Mouse (Mus musculus): ENCODE measurements around the gene Nudcd3. TPM values are rescaled to one million over a fixed set of nuclear protein-coding genes. Genes with fewer than 3 reads are reported as not detected.

Gene Nudcd3
- polyA plus RNA-seq, 1 experiment from 2014 or later = 17.2 TPM

GRCm38 (mm10) chr11:6163062-6163461 lies 37.2 kb downstream of the Nudcd3 start:
- H3K4me1 ChIP-seq (replicated peaks; ENCODE audit: control insufficient read depth, insufficient read depth, low read length) = no peaks in the 10 kb centered on the region
- no peak overlapping the region for H3K4me2 ChIP-seq (replicated peaks; ENCODE audit: low read depth)
- TF ChIP-seq CTCF (IDR thresholded peaks at IDR 0.05; ENCODE audit: low read depth) = no peak
- H3K27ac ChIP-seq (ENCODE audit: low read depth, low read length) = no peak overlapping the region
- ATAC-seq = no peak
- no peaks in the 10 kb centered on the region for H3K9me3 ChIP-seq (ENCODE audit: control insufficient read depth)
- H3K9ac ChIP-seq (ENCODE audit: low read depth, low read length) = no peak overlapping the region
- H3K36me3 ChIP-seq (ENCODE audit: control insufficient read depth, insufficient read depth) = no peaks in the 10 kb centered on the region
- no peak overlapping the region for H3K4me3 ChIP-seq (ENCODE audit: low read depth, low read length)
- 96% methylated on average over 3 of the region's 3 CpGs for WGBS
- H3K27me3 ChIP-seq (replicated peaks; ENCODE audit: control insufficient read depth, insufficient read depth, low read length) = no peaks in the 10 kb centered on the region

- H3K9ac ChIP-seq (ENCODE audit: low read depth, low read length) = no peak overlapping the region
- no peaks in the 10 kb centered on the region for H3K4me1 ChIP-seq (replicated peaks; ENCODE audit: control insufficient read depth, insufficient read depth, low read length)
- H3K4me3 ChIP-seq (ENCODE audit: low read depth, low read length) = no peak overlapping the region
- TF ChIP-seq CTCF (IDR thresholded peaks at IDR 0.05; ENCODE audit: low read depth) = no peak
- no peaks in the 10 kb centered on the region for H3K36me3 ChIP-seq (ENCODE audit: control insufficient read depth, insufficient read depth)
- H3K9me3 ChIP-seq (ENCODE audit: control insufficient read depth) = no peaks in the 10 kb centered on the region
- no peaks in the 10 kb centered on the region for H3K27me3 ChIP-seq (replicated peaks; ENCODE audit: control insufficient read depth, insufficient read depth, low read length)
- ATAC-seq = no peak
- no peak overlapping the region for H3K27ac ChIP-seq (ENCODE audit: low read depth, low read length)
- no peak overlapping the region for H3K4me2 ChIP-seq (replicated peaks; ENCODE audit: low read depth)
Observed at GRCm38 (mm10) chr11:6161549-6161948, 38.7 kb downstream of the Nudcd3 start.

- no peak for TF ChIP-seq CTCF (IDR thresholded peaks at IDR 0.05; ENCODE audit: low read depth)
- Histone ChIP-seq H3K9ac (ENCODE audit: low read depth, low read length) (no peak overlapping the region), H3K36me3 (ENCODE audit: control insufficient read depth, insufficient read depth) (no peaks in the 10 kb centered on the region), H3K4me2 (replicated peaks; ENCODE audit: low read depth) (no peak overlapping the region), H3K9me3 (ENCODE audit: control insufficient read depth) (no peaks in the 10 kb centered on the region), H3K4me3 (ENCODE audit: low read depth, low read length) (no peak overlapping the region), H3K27me3 (replicated peaks; ENCODE audit: control insufficient read depth, insufficient read depth, low read length) (no peaks in the 10 kb centered on the region), H3K4me1 (replicated peaks; ENCODE audit: control insufficient read depth, insufficient read depth, low read length) (no peaks in the 10 kb centered on the region), H3K27ac (ENCODE audit: low read depth, low read length) (no peak overlapping the region)
- ATAC-seq = no peak
- WGBS = 81% methylated on average over 3 of the region's 3 CpGs
Observed at GRCm38 (mm10) chr11:6160663-6161271, 39.4 kb downstream of the Nudcd3 start.

- no peaks in the 10 kb centered on the region for H3K9me3 ChIP-seq (ENCODE audit: control insufficient read depth)
- WGBS = 76% methylated on average over 4 of the region's 4 CpGs
- no peak for ATAC-seq
- TF ChIP-seq CTCF (IDR thresholded peaks at IDR 0.05; ENCODE audit: low read depth) = no peak
- H3K4me2 ChIP-seq (replicated peaks; ENCODE audit: low read depth) = no peak overlapping the region
- no peak overlapping the region for H3K27ac ChIP-seq (ENCODE audit: low read depth, low read length)
- no peaks in the 10 kb centered on the region for H3K36me3 ChIP-seq (ENCODE audit: control insufficient read depth, insufficient read depth)
- H3K4me3 ChIP-seq (ENCODE audit: low read depth, low read length) = no peak overlapping the region
- no peak overlapping the region for H3K9ac ChIP-seq (ENCODE audit: low read depth, low read length)
- no peaks in the 10 kb centered on the region for H3K27me3 ChIP-seq (replicated peaks; ENCODE audit: control insufficient read depth, insufficient read depth, low read length)
- peaks cover 5% of the 10 kb centered on the region; the same call in 1 of the 2 replicates for H3K4me1 ChIP-seq (replicated peaks; ENCODE audit: control insufficient read depth, insufficient read depth, low read length)
Observed at GRCm38 (mm10) chr11:6159704-6160275, 40.4 kb downstream of the Nudcd3 start.

- 94% methylated on average over 1 of the region's 1 CpGs for WGBS
Observed at GRCm38 (mm10) chr11:6158515-6158914, 41.7 kb downstream of the Nudcd3 start.

GRCm38 (mm10) chr11:6157119-6157518 lies 43.1 kb downstream of the Nudcd3 start:
- no peak for ATAC-seq
- no peak overlapping the region for H3K27ac ChIP-seq (ENCODE audit: low read depth, low read length)
- H3K36me3 ChIP-seq (ENCODE audit: control insufficient read depth, insufficient read depth) = no peaks in the 10 kb centered on the region
- H3K9me3 ChIP-seq (ENCODE audit: control insufficient read depth) = no peaks in the 10 kb centered on the region
- no peaks in the 10 kb centered on the region for H3K27me3 ChIP-seq (replicated peaks; ENCODE audit: control insufficient read depth, insufficient read depth, low read length)
- H3K4me1 ChIP-seq (replicated peaks; ENCODE audit: control insufficient read depth, insufficient read depth, low read length) = peaks cover 15% of the 10 kb centered on the region
- 60% methylated on average over 5 of the region's 5 CpGs for WGBS
- H3K4me3 ChIP-seq (ENCODE audit: low read depth, low read length) = no peak overlapping the region
- no peak overlapping the region for H3K4me2 ChIP-seq (replicated peaks; ENCODE audit: low read depth)
- H3K9ac ChIP-seq (ENCODE audit: low read depth, low read length) = no peak overlapping the region
- TF ChIP-seq CTCF (IDR thresholded peaks at IDR 0.05; ENCODE audit: low read depth) = no peak

More at GRCm38 (mm10) chr11:6158515-6158914, 41.7 kb downstream of the Nudcd3 start:
- no peak overlapping the region for H3K4me3 ChIP-seq (ENCODE audit: low read depth, low read length)
- no peaks in the 10 kb centered on the region for H3K36me3 ChIP-seq (ENCODE audit: control insufficient read depth, insufficient read depth)
- no peaks in the 10 kb centered on the region for H3K9me3 ChIP-seq (ENCODE audit: control insufficient read depth)
- ATAC-seq = no peak
- no peaks in the 10 kb centered on the region for H3K27me3 ChIP-seq (replicated peaks; ENCODE audit: control insufficient read depth, insufficient read depth, low read length)
- TF ChIP-seq CTCF (IDR thresholded peaks at IDR 0.05; ENCODE audit: low read depth) = no peak
- H3K9ac ChIP-seq (ENCODE audit: low read depth, low read length) = no peak overlapping the region
- peaks cover 15% of the 10 kb centered on the region for H3K4me1 ChIP-seq (replicated peaks; ENCODE audit: control insufficient read depth, insufficient read depth, low read length)
- H3K4me2 ChIP-seq (replicated peaks; ENCODE audit: low read depth) = no peak overlapping the region
- no peak overlapping the region for H3K27ac ChIP-seq (ENCODE audit: low read depth, low read length)

Measured in intestine, postnatal 0 days (tissue).